Mouse (Mus musculus): Measurements from ENCODE around the gene Gm36210.

GRCm38 (mm10) chr7:4856508-4856907, 49.8 kb downstream of the Gm36210 start:
- TF ChIP-seq CTCF (IDR thresholded peaks at IDR 0.05; ENCODE audit: low read depth, low read length) (no peak), POLR2A (IDR thresholded peaks at IDR 0.05; ENCODE audit: borderline replicate concordance, low read depth, low read length) (no peak)

All from bone marrow macrophage, adult 2 months (primary cell).